8 mouse cellular contexts compared by ENCODE assay signal in the genomic region with DNA sequence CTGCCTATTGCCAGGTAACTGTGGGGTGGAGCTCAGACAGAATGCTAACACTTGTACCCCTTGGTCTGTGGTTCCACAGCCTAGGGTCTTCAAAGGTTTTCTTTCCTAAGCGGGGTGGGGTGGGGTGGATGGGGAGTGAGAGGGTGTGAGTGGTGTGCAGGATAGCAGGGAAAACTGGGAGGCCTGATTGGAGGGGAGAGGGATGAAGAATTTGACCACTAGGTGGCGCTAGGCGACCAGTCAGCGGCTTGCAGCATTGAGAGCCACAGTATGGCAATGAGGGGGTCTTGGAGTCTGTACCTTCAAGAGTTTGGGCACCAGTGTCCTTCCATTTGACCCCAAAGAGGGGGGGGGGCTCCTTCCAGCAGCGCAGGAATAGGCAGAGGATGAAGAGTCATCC. TPM values are rescaled to one million over a fixed set of nuclear protein-coding genes. Genes with fewer than 3 reads are reported as not detected.
A peak's percentile ranks its signal among the peaks of the same experiment; 100 is the strongest.
DNase-seq lines count a peak whose midpoint lies in the region; ATAC-seq lines count a peak whose summit lies in the region.

No protein-coding gene starts in this region.

- H3K36me3 ChIP-seq in hindbrain, embryonic 14.5 days (replicated peaks; ENCODE audit: control insufficient read depth, insufficient read depth), result no peaks in the 10 kb centered on the region

- no peaks in the 10 kb centered on the region for H3K4me1 ChIP-seq in hindbrain, embryonic 14.5 days (replicated peaks; ENCODE audit: control insufficient read depth, insufficient read depth, low read length)

- no peak overlapping the region for H3K4me3 ChIP-seq in hindbrain, embryonic 14.5 days (replicated peaks; ENCODE audit: low read length)

- no peaks in the 10 kb centered on the region for H3K27me3 ChIP-seq in hindbrain, embryonic 14.5 days (ENCODE audit: control insufficient read depth, insufficient read depth, low read length)

- no peak overlapping the region for H3K27ac ChIP-seq in hindbrain, embryonic 14.5 days

- peak; percentile 34 for DNase-seq in MN1 (ENCODE audit: low spot score)
- DNase-seq in cerebellum, postnatal 10 days, result peak; percentile 92 to 95
- peak; percentile 41 to 72 for DNase-seq in frontal cortex, postnatal 14 days (ENCODE audit: low spot score in 2 of 2)
- DNase-seq in hindbrain, embryonic 14.5 days (ENCODE audit: low spot score), result peak; percentile 85
- peak; percentile 53 for DNase-seq in left cerebral cortex, adult 11 months (ENCODE audit: low spot score)
- peak; percentile 62 to 81 for DNase-seq in lung, postnatal 4 days
- DNase-seq in right cerebral cortex, adult 2 months (ENCODE audit: low spot score in 2 of 2), result peak; percentile 84 to 88
- DNase-seq in urinary bladder, adult 2 months (ENCODE audit: low spot score), result peak; percentile 55

- H3K9ac ChIP-seq in hindbrain, embryonic 14.5 days, result no peak overlapping the region

- no peaks in the 10 kb centered on the region for H3K9me3 ChIP-seq in hindbrain, embryonic 14.5 days (ENCODE audit: control insufficient read depth, low read length)

- no peak overlapping the region for H3K4me2 ChIP-seq in hindbrain, embryonic 14.5 days (replicated peaks)

- ATAC-seq in hindbrain, embryonic 14.5 days (ENCODE audit: low FRiP score), result peak; percentile 88

- WGBS in hindbrain, embryonic 14.5 days, result 1% methylated on average over 5 of the region's 5 CpGs

RNA-seq across cellular contexts. Expression of gene Pigm, which starts 35.9 kb away (rescaled TPM):
- 5.6 and 5.9 TPM in 2 replicates for polyA plus RNA-seq in hindbrain, embryonic 14.5 days (2014; fragmentation: Nextera tagmentation; extraction: Ambion mirVana)
- 10.3 and 11.5 TPM in 2 replicates for polyA plus RNA-seq in urinary bladder, adult 2 months (2012; rRNA removed)

Comparison
In these comparisons a context has a peak if more than half of its experiments do, and no peak if none do; other contexts are left out.
1. DNase-seq: peak in every context shown above with its lines; median percentile 94 in cerebellum, postnatal 10 days; 86 in right cerebral cortex, adult 2 months; 85 in hindbrain, embryonic 14.5 days; 72 in lung, postnatal 4 days; 56 in frontal cortex, postnatal 14 days; 55 in urinary bladder, adult 2 months; 53 in left cerebral cortex, adult 11 months; 34 in MN1.